Mouse (Mus musculus) small intestine, adult 2 months (tissue): Measurements from ENCODE around the gene Lrfn2. TPM values are rescaled to one million over a fixed set of nuclear protein-coding genes. Genes with fewer than 3 reads are reported as not detected.

Experiments
- H3K27ac ChIP-seq: fragments of 200-500 bp; 2 replicates; pipeline ENCODE4 v1.5.1; 2012; ENCODE audit warnings: low read depth, low read length, control low read depth, inconsistent platforms; ENCODE audit not compliant: insufficient read depth
- H3K27me3 ChIP-seq: fragments of 200-500 bp; 2 replicates; pipeline ENCODE4 v1.6.1; 2012; ENCODE audit warnings: mild to moderate bottlenecking, moderate library complexity, low read length, inconsistent platforms; ENCODE audit not compliant: control insufficient read depth, insufficient read depth
- H3K36me3 ChIP-seq: fragments of 200-500 bp; 2 replicates; pipeline ENCODE4 v1.6.1; 2012; ENCODE audit warnings: mild to moderate bottlenecking, low read length, control low read depth, inconsistent platforms; ENCODE audit not compliant: control insufficient read depth, insufficient read depth
- H3K4me1 ChIP-seq: fragments of 200-500 bp; 2 replicates; pipeline ENCODE4 v1.6.1; 2012; ENCODE audit warnings: low read length, inconsistent platforms, mixed read lengths; ENCODE audit not compliant: control insufficient read depth, insufficient read depth, insufficient read length
- H3K4me3 ChIP-seq: fragments of 200-500 bp; 2 replicates; pipeline ENCODE4 v1.5.1; 2012; ENCODE audit warnings: low read depth, mild to moderate bottlenecking, control low read depth, inconsistent platforms, low read length, moderate library complexity
- CTCF ChIP-seq: fragments of 200-500 bp; IDR thresholded peaks from 2 replicates; pipeline ENCODE4 v1.5.1; 2012; ENCODE audit warnings: low read depth, mild to moderate bottlenecking, control low read depth, inconsistent platforms, low read length, moderate library complexity, mixed read lengths; ENCODE audit not compliant: insufficient replicate concordance, insufficient read length; ENCODE audit errors: extremely low read depth
- POLR2A ChIP-seq: fragments of 200-500 bp; IDR thresholded peaks from 2 replicates; pipeline ENCODE4 v1.6.1; 2012; ENCODE audit warnings: low read depth, mild to moderate bottlenecking, control low read depth, inconsistent platforms, low read length, moderate library complexity
- WGBS: fragments of 180-500 bp; shearing (Covaris S2); methylation state at CpG from one replicate; pipeline ENCODE4 v1.1.7; 2018; 5-methylcytosine and 5-hydroxymethylcytosine counted together
- polyA plus RNA-seq: library from polyadenylated mRNA; depleted of rRNA; stranded (reverse); fragments of >200 nt; gene quantifications from 2 replicates; pipeline ENCODE4 v1.2.3, GENCODE M21; 2012

Lrfn2 gene
- polyA plus RNA-seq, 1 experiment = 0.10 TPM

GRCm38 (mm10) chr17:48995256-48995993 is 63.2 kb downstream of the Lrfn2 start:
- TF ChIP-seq CTCF = no peak
- no peak for TF ChIP-seq POLR2A
- Histone ChIP-seq H3K27ac (no peak overlapping the region), H3K36me3 (no peaks in the 10 kb centered on the region), H3K27me3 (no peaks in the 10 kb centered on the region), H3K4me3 (no peak overlapping the region), H3K4me1 (no peaks in the 10 kb centered on the region)
- WGBS = 22% methylated on average over 1 of the region's 1 CpGs

- 10% methylated on average over 11 of the region's 11 CpGs for WGBS
- H3K4me3 ChIP-seq = no peak overlapping the region
- H3K36me3 ChIP-seq = no peaks in the 10 kb centered on the region
- no peak overlapping the region for H3K27ac ChIP-seq
- no peaks in the 10 kb centered on the region for H3K27me3 ChIP-seq
- H3K4me1 ChIP-seq = no peaks in the 10 kb centered on the region
- no peak for TF ChIP-seq POLR2A
- no peak for TF ChIP-seq CTCF
These were observed 67.5 kb downstream of the Lrfn2 start for GRCm38 (mm10) chr17:48999463-49000227.

- no peak for TF ChIP-seq POLR2A
- no peak for TF ChIP-seq CTCF
- H3K27ac ChIP-seq = no peak overlapping the region
- H3K4me3 ChIP-seq = no peak overlapping the region
- H3K4me1 ChIP-seq = no peaks in the 10 kb centered on the region
- 41% methylated on average over 7 of the region's 7 CpGs for WGBS
- H3K36me3 ChIP-seq = no peaks in the 10 kb centered on the region
- no peaks in the 10 kb centered on the region for H3K27me3 ChIP-seq
These were observed 77.3 kb downstream of the Lrfn2 start for GRCm38 (mm10) chr17:49009384-49010073.

GRCm38 (mm10) chr17:49013876-49014600 is 81.9 kb downstream of the Lrfn2 start:
- no peaks in the 10 kb centered on the region for H3K4me1 ChIP-seq
- no peaks in the 10 kb centered on the region for H3K27me3 ChIP-seq
- TF ChIP-seq CTCF (no peak), POLR2A (no peak)
- H3K27ac ChIP-seq = no peak overlapping the region
- no peak overlapping the region for H3K4me3 ChIP-seq
- no peaks in the 10 kb centered on the region for H3K36me3 ChIP-seq
- 57% methylated on average over 7 of the region's 7 CpGs for WGBS

GRCm38 (mm10) chr17:49015368-49015767 is 83.2 kb downstream of the Lrfn2 start:
- TF ChIP-seq CTCF = no peak
- TF ChIP-seq POLR2A = no peak
- no peak overlapping the region for H3K4me3 ChIP-seq
- H3K27me3 ChIP-seq = no peaks in the 10 kb centered on the region
- H3K27ac ChIP-seq = no peak overlapping the region
- no peaks in the 10 kb centered on the region for H3K36me3 ChIP-seq
- H3K4me1 ChIP-seq = no peaks in the 10 kb centered on the region
- 88% methylated on average over 6 of the region's 6 CpGs for WGBS

- no peaks in the 10 kb centered on the region for H3K4me1 ChIP-seq
- no peaks in the 10 kb centered on the region for H3K27me3 ChIP-seq
- H3K36me3 ChIP-seq = no peaks in the 10 kb centered on the region
- no peak overlapping the region for H3K27ac ChIP-seq
- no peak overlapping the region for H3K4me3 ChIP-seq
- WGBS = 78% methylated on average over 6 of the region's 6 CpGs
- TF ChIP-seq POLR2A = no peak
These were observed 84.0 kb downstream of the Lrfn2 start for GRCm38 (mm10) chr17:49016229-49016628.
